Mouse (Mus musculus): ENCODE results near the gene Grb10. TPM values are rescaled to one million over a fixed set of nuclear protein-coding genes. Genes with fewer than 3 reads are reported as not detected.

Grb10 gene
- polyA plus RNA-seq (2015; fragmentation: Nextera tagmentation; extraction: Ambion mirVana) = 46.5 and 49.7 TPM in 2 replicates

GRCm38 (mm10) chr11:12038470-12038985 is at the start of gene Grb10:
Grb10 (minus strand) TSS chr11:12038683.

GRCm38 (mm10) chr11:11897645-11898357 is 140.7 kb downstream of the Grb10 start, which contains the start of gene Ddc:
Ddc (minus strand) TSS chr11:11898144.

Other genes starting within 250 kb of the Grb10 start
- 5.1 and 5.7 TPM in 2 replicates for gene Fignl1, start 229.7 kb downstream of the Grb10 start, polyA plus RNA-seq (2015; fragmentation: Nextera tagmentation; extraction: Ambion mirVana)
- 4.7 and 6.6 TPM in 2 replicates for gene Ddc, start 140.5 kb downstream of the Grb10 start, polyA plus RNA-seq (2015; fragmentation: Nextera tagmentation; extraction: Ambion mirVana)

Data from neural tube, postnatal 0 days (tissue).